Mouse (Mus musculus) myocyte (in vitro differentiated cells): ENCODE measurements around the gene Fosl2. TPM values are rescaled to one million over a fixed set of nuclear protein-coding genes. Genes with fewer than 3 reads are reported as not detected.

Source experiments
- H3K27me3 ChIP-seq: one replicate; pipeline ENCODE4 v1.6.1; 2011; ENCODE audit not compliant: control insufficient read depth, insufficient read depth, insufficient read length
- H3K36me3 ChIP-seq: one replicate; pipeline ENCODE4 v1.6.1; 2011; ENCODE audit not compliant: control insufficient read depth, insufficient read depth
- H3K4me2 ChIP-seq: one replicate; pipeline ENCODE4 v1.6.1; 2011; ENCODE audit warnings: low read depth, control low read depth
- H3K4me3 ChIP-seq: one replicate; pipeline ENCODE4 v1.5.1; 2011; ENCODE audit warnings: mild to moderate bottlenecking, control low read depth, moderate library complexity
- H3K79me2 ChIP-seq: one replicate; pipeline ENCODE4 v1.6.1; 2011; ENCODE audit not compliant: control insufficient read depth, insufficient read depth
- H3ac ChIP-seq: one replicate; pipeline ENCODE4 v1.6.1; 2011; ENCODE audit not compliant: control insufficient read depth, insufficient read length
- CEBPB ChIP-seq: IDR thresholded peaks from 2 replicates; pipeline ENCODE4 v1.6.1; 2011; ENCODE audit warnings: mild to moderate bottlenecking, moderate library complexity; ENCODE audit not compliant: poor library complexity, insufficient read depth, severe bottlenecking
- E2F4 ChIP-seq: IDR thresholded peaks from one replicate; pipeline ENCODE4 v1.6.1; 2011; ENCODE audit warnings: mild to moderate bottlenecking, control low read depth, moderate library complexity; ENCODE audit not compliant: insufficient read depth
- MAX ChIP-seq: IDR thresholded peaks from one replicate; pipeline ENCODE4 v1.6.1; 2011; ENCODE audit warnings: low read depth, mild to moderate bottlenecking, control low read depth
- MYOD1 ChIP-seq, 3 experiments: IDR thresholded peaks; one replicate each; pipeline ENCODE4 v1.6.1; 2011; ENCODE audit warnings: control low read depth in 2 of 3, low read depth in 2 of 3, mild to moderate bottlenecking in 2 of 3, moderate library complexity in 1 of 3; ENCODE audit not compliant: insufficient read length in 2 of 3, control insufficient read depth in 1 of 3
- MYOG ChIP-seq, 3 experiments: IDR thresholded peaks; one replicate each; pipeline ENCODE4 v1.6.1; 2011; ENCODE audit warnings: control low read depth in 2 of 3, low read depth in 2 of 3, mild to moderate bottlenecking in 2 of 3; ENCODE audit not compliant: insufficient read length in 2 of 3, control insufficient read depth in 1 of 3, insufficient read depth in 1 of 3
- POLR2A ChIP-seq: IDR thresholded peaks from one replicate; pipeline ENCODE4 v1.6.1; 2011; ENCODE audit warnings: low read depth, mild to moderate bottlenecking, control low read depth, moderate library complexity; ENCODE audit not compliant: insufficient read length
- POLR2AphosphoS2 ChIP-seq: IDR thresholded peaks from one replicate; pipeline ENCODE4 v1.6.1; 2011; ENCODE audit warnings: low read depth, control low read depth; ENCODE audit not compliant: insufficient read length
- REST ChIP-seq: IDR thresholded peaks from one replicate; pipeline ENCODE4 v1.6.1; 2011; ENCODE audit warnings: mild to moderate bottlenecking, control low read depth, moderate library complexity; ENCODE audit not compliant: insufficient read depth, insufficient read length
- SRF ChIP-seq: IDR thresholded peaks from one replicate; pipeline ENCODE4 v1.6.1; 2011; ENCODE audit warnings: low read depth; ENCODE audit not compliant: control insufficient read depth, insufficient read length
- TCF12 ChIP-seq: IDR thresholded peaks from one replicate; pipeline ENCODE4 v1.6.1; 2011; ENCODE audit warnings: mild to moderate bottlenecking, control low read depth; ENCODE audit not compliant: poor library complexity, insufficient read depth, severe bottlenecking
- TCF3 ChIP-seq: IDR thresholded peaks from one replicate; pipeline ENCODE4 v1.6.1; 2011; ENCODE audit warnings: low read depth, control low read depth; ENCODE audit not compliant: insufficient read length
- USF1 ChIP-seq: IDR thresholded peaks from one replicate; pipeline ENCODE4 v1.6.1; 2011; ENCODE audit warnings: low read depth, mild to moderate bottlenecking, control low read depth, moderate library complexity
- polyA plus RNA-seq: library from polyadenylated mRNA; unstranded; fragments of >200 nt; fragmentation: generic; extraction: Trizol; gene quantifications from one replicate; pipeline ENCODE4 v1.2.1, GENCODE M21; 2012; ENCODE audit warnings: missing spikeins

Gene Fosl2
- polyA plus RNA-seq, 1 experiment = 30.9 TPM

DNA sequence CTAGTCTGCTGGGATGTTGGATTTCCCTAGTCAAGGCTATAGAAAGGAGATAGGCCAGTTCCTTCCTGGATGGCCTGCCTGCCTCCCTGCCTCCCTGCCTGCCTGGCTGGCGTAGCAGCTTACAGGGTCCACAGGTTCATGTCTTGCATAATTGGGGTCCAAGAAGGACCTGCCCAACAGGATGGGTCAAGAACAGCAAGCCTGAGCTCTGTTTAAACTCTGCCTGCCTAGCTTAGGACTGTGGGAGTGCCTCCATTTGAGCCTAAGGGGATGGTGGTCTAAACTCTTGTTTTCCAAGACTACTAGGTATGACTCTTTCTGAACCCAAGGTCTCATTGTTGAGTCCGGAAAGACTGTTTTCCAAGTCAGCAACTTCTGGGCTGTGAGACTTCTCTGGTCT is 6.3 kb downstream of the Fosl2 start:
- TF ChIP-seq CEBPB (no peak), POLR2AphosphoS2 (no peak), MAX (no peak), POLR2A (no peak), REST (no peak), SRF (no peak), USF1 (no peak), MYOD1 (IDR thresholded peaks at IDR 0.05; ENCODE audit: control insufficient read depth in 1 of 3, insufficient read length in 2 of 3, low read depth in 2 of 3) (no peak), TCF3 (no peak), E2F4 (no peak), TCF12 (no peak), MYOG (IDR thresholded peaks at IDR 0.05; ENCODE audit: control insufficient read depth in 1 of 3, insufficient read depth in 1 of 3, insufficient read length in 2 of 3, low read depth in 2 of 3) (no peak)
- Histone ChIP-seq H3K79me2 (peaks cover 91% of the 10 kb centered on the region), H3K36me3 (peaks cover 51% of the 10 kb centered on the region), H3K4me3 (no peak overlapping the region), H3ac (no peak overlapping the region), H3K4me2 (peak overlapping the region; percentile 79), H3K27me3 (no peaks in the 10 kb centered on the region)

DNA sequence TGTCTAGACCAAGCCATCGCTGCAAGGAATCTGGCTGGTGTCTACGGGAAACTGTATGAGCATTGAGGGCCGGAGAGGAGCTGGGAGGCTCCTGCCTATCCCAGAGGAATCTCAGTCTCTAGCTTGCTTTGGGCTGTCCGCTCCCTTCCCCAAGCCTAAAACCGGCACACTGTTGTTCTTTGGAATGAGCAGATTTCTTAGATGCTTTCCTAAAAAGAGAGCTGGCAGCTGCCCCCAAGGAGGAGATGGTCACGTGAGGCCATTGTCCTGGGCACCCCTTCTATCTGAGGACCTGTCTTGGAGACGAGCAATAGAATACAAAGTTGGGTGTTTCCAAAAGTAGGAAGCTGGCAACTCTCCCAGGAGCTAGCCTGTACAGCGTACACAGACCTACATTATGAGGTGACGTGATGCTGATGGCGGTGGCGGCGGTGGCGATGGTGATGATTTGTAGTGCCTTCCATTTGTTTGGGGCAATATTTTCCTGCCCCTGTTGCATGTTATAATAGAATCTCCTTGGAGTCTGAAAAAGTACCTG is 7.9 kb downstream of the Fosl2 start:
- Histone ChIP-seq H3K4me3 (no peak overlapping the region), H3ac (no peak overlapping the region), H3K36me3 (peaks cover 66% of the 10 kb centered on the region), H3K79me2 (peaks cover 82% of the 10 kb centered on the region), H3K4me2 (peak overlapping the region; percentile 20), H3K27me3 (no peaks in the 10 kb centered on the region)
- TF ChIP-seq POLR2A (no peak), E2F4 (no peak), TCF12 (no peak), SRF (no peak), USF1 (no peak), POLR2AphosphoS2 (no peak), CEBPB (no peak), MAX (no peak), MYOG (IDR thresholded peaks at IDR 0.05; ENCODE audit: control insufficient read depth in 1 of 3, insufficient read depth in 1 of 3, insufficient read length in 2 of 3, low read depth in 2 of 3) (no peak), MYOD1 (IDR thresholded peaks at IDR 0.05; ENCODE audit: control insufficient read depth in 1 of 3, insufficient read length in 2 of 3, low read depth in 2 of 3) (no peak), TCF3 (no peak), REST (no peak)

- no peak overlapping the region for H3ac ChIP-seq
- no peak overlapping the region for H3K4me2 ChIP-seq
- H3K4me3 ChIP-seq = no peak overlapping the region
- no peaks in the 10 kb centered on the region for H3K27me3 ChIP-seq
- peaks cover 84% of the 10 kb centered on the region for H3K36me3 ChIP-seq
- TF ChIP-seq REST = no peak
- TF ChIP-seq MYOG (IDR thresholded peaks at IDR 0.05; ENCODE audit: control insufficient read depth in 1 of 3, insufficient read depth in 1 of 3, insufficient read length in 2 of 3, low read depth in 2 of 3) = no peak
- TF ChIP-seq TCF12 = no peak
- TF ChIP-seq TCF3 = no peak
- TF ChIP-seq CEBPB = no peak
- TF ChIP-seq USF1 = no peak
- no peak for TF ChIP-seq SRF
- no peak for TF ChIP-seq MYOD1 (IDR thresholded peaks at IDR 0.05; ENCODE audit: control insufficient read depth in 1 of 3, insufficient read length in 2 of 3, low read depth in 2 of 3)
- no peak for TF ChIP-seq E2F4
- no peak for TF ChIP-seq POLR2A
- TF ChIP-seq POLR2AphosphoS2 = no peak
- no peak for TF ChIP-seq MAX
- peaks cover 62% of the 10 kb centered on the region for H3K79me2 ChIP-seq
These were observed 10.7 kb downstream of the Fosl2 start for GRCm38 (mm10) chr5:32146281-32146680.

DNA sequence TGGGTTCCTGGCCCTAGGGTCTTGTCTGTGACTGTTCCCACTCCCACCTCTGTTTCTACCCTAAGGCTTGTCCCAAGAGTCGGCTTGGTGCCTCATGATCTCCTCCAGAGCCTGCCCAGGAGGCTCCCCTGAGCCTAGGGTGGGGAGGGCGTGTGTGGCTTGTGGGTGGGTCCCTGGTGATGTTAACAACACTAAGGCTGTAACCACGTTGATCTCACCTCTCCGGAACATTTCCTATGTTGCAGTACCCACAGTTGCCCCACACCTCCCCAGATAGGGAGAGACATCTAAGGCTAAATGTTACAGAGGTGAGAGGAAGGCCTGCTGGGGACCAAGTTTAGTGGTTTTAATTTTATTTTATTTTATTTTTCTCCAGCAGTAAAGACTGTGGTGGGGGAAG is 13.0 kb downstream of the Fosl2 start:
- Histone ChIP-seq H3K4me2 (no peak overlapping the region), H3K79me2 (peaks cover 39% of the 10 kb centered on the region), H3K4me3 (no peak overlapping the region), H3ac (no peak overlapping the region), H3K27me3 (no peaks in the 10 kb centered on the region), H3K36me3 (peaks cover 80% of the 10 kb centered on the region)
- peak; percentile 31 for TF ChIP-seq POLR2AphosphoS2
- TF ChIP-seq REST = no peak

DNA sequence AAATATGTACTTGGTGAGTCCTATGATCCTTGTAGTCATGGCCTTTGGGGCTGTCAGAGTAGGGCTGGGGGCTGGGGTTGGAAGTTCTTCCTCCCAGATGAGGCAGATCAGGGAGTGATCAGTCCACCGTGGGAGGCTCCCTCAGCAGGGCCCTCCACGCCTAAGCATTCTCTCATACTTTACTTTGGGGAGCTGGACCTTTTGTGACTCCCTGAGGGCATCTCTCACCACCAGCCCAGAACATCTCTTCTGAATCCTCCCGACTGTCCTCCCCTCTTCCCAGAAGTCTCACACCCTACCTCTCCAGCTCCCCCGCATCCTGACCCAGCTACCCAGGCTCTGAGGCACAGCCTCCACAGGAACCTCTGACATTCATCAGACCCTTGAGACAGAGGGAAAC is 15.6 kb downstream of the Fosl2 start:
- H3K4me3 ChIP-seq = no peak overlapping the region
- H3K36me3 ChIP-seq = peaks cover 80% of the 10 kb centered on the region
- H3K79me2 ChIP-seq = peaks cover 13% of the 10 kb centered on the region
- TF ChIP-seq POLR2AphosphoS2 (peak; percentile 15), POLR2A (no peak)
- H3K4me2 ChIP-seq = no peak overlapping the region
- H3K27me3 ChIP-seq = no peaks in the 10 kb centered on the region
- no peak overlapping the region for H3ac ChIP-seq
